Comparison of ENCODE assay signal across 25 mouse cellular contexts in the genomic region with DNA sequence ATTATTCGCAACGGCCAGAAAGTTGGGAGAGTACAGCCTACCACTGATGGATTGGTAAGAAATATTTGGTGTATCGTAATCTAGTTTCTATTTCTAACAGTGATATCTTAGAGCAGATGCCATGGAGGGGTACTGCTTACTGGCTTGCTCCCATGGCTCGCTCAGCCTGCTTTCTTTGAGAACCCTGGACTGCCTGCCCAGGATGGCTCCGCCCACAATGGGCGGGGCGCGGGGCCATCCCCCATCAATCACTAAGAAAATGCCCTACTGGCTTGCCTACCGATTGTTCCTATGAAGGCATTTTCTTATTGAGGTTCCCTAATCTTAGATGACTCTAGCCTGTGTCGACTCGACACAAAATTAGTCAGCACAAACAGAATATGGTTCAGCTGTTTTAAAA.
"Had no signal": no experiment of that assay in that cellular context is flagged by ENCODE, and none has a peak within 500 bp of the region (broad histone marks: within the 10 kb centered on the region; RNA-seq: fewer than 3 reads in every experiment).

No protein-coding gene starts in this region.

- H3K4me1 ChIP-seq: heart, embryonic 13.5 days; heart, embryonic 15.5 days; hindbrain, embryonic 13.5 days; hindbrain, embryonic 15.5 days; limb, embryonic 13.5 days; limb, embryonic 15.5 days; liver, embryonic 13.5 days had no signal

- H3K9ac ChIP-seq: heart, embryonic 13.5 days; heart, embryonic 15.5 days; hindbrain, embryonic 13.5 days; hindbrain, embryonic 15.5 days; kidney, embryonic 15.5 days; limb, embryonic 13.5 days; limb, embryonic 15.5 days; liver, embryonic 13.5 days had no signal

- H3K4me2 ChIP-seq: heart, embryonic 11.5 days; heart, embryonic 13.5 days; heart, embryonic 15.5 days; hindbrain, embryonic 13.5 days; hindbrain, embryonic 15.5 days; kidney, embryonic 15.5 days; limb, embryonic 13.5 days; limb, embryonic 15.5 days; liver, embryonic 13.5 days had no signal

- H3K36me3 ChIP-seq: heart, embryonic 13.5 days; heart, embryonic 15.5 days; hindbrain, embryonic 13.5 days; hindbrain, embryonic 15.5 days; kidney, embryonic 15.5 days; limb, embryonic 13.5 days; limb, embryonic 15.5 days; liver, embryonic 13.5 days had no signal

- H3K4me3 ChIP-seq: heart, embryonic 13.5 days; heart, embryonic 15.5 days; hindbrain, embryonic 13.5 days; hindbrain, embryonic 15.5 days; kidney, embryonic 15.5 days; limb, embryonic 13.5 days; limb, embryonic 15.5 days; liver, embryonic 13.5 days had no signal

- H3K27me3 ChIP-seq: heart, embryonic 13.5 days; heart, embryonic 15.5 days; hindbrain, embryonic 13.5 days; hindbrain, embryonic 15.5 days; kidney, embryonic 15.5 days; limb, embryonic 13.5 days; limb, embryonic 15.5 days; liver, embryonic 13.5 days had no signal

- DNase-seq: gastrocnemius, postnatal 14 days; gastrocnemius, postnatal 36 days; heart, adult 18-20 months; heart, postnatal 14 days; heart, postnatal 36 days; kidney, adult 11 months; kidney, adult 2 months; kidney, adult 9 months; kidney, postnatal 14 days; kidney, postnatal 36 days; layer of hippocampus, adult 9-11 months; layer of hippocampus, postnatal 36 days; left cerebral cortex, postnatal 4 days; liver, embryonic 13.5 days had no signal

- H3K9me3 ChIP-seq: heart, embryonic 13.5 days; heart, embryonic 15.5 days; hindbrain, embryonic 13.5 days; hindbrain, embryonic 15.5 days; kidney, embryonic 15.5 days; limb, embryonic 13.5 days; limb, embryonic 15.5 days; liver, embryonic 13.5 days had no signal

- ATAC-seq: hindbrain, postnatal 0 days; intestine, embryonic 16.5 days had no signal

- H3K27ac ChIP-seq: heart, embryonic 13.5 days; heart, embryonic 15.5 days; hindbrain, embryonic 13.5 days; hindbrain, embryonic 15.5 days; hindbrain, postnatal 0 days; kidney, embryonic 15.5 days; kidney, postnatal 0 days; limb, embryonic 13.5 days; limb, embryonic 15.5 days; liver, embryonic 13.5 days had no signal
